Mouse (Mus musculus) heart, adult 8-10 months (tissue): ENCODE results near the gene Notum. TPM values are rescaled to one million over a fixed set of nuclear protein-coding genes. Genes with fewer than 3 reads are reported as not detected.
"Not testable (repeated sequence)": the region's sequence is repeated elsewhere in the genome, so short reads cannot be mapped to it uniquely, and the experiment has no call there.

Experiments
- DNase-seq: peaks from one replicate; pipeline ENCODE4 v3.0.0; 2022; ENCODE audit warnings: low spot score
- total RNA-seq, 4 experiments: library from RNA; stranded (reverse); gene quantifications; 2 replicates each; pipeline ENCODE4 v1.2.4; 2022

The Notum gene
- total RNA-seq, 4 experiments from 2014 or later, result 0.12 to 0.24 (median 0.13) TPM

GRCm38 (mm10) chr11:120675875-120676274, 14.9 kb upstream of the Notum start:
- DNase-seq, result not testable (repeated sequence)

- no peak for DNase-seq
Measured at GRCm38 (mm10) chr11:120673594-120674122, 12.7 kb upstream of the Notum start.

- peak; percentile 91 for DNase-seq
Measured at GRCm38 (mm10) chr11:120672687-120673593, 12.0 kb upstream of the Notum start, which contains the start of gene Aspscr1. TSS of gene Aspscr1 (plus strand) at chr11:120672973.

GRCm38 (mm10) chr11:120666617-120667016, 5.6 kb upstream of the Notum start:
- DNase-seq, result no peak

- DNase-seq, result peak; percentile 75
Measured at GRCm38 (mm10) chr11:120665406-120665805, 4.4 kb upstream of the Notum start.

GRCm38 (mm10) chr11:120663714-120664113, 2.7 kb upstream of the Notum start:
- DNase-seq, result no peak

GRCm38 (mm10) chr11:120662759-120663158, 1.8 kb upstream of the Notum start:
- DNase-seq, result no peak

GRCm38 (mm10) chr11:120660301-120661075, 487 bp downstream of the Notum start:
- no peak for DNase-seq

- DNase-seq, result no peak
Measured at GRCm38 (mm10) chr11:120659509-120660300, 1.3 kb downstream of the Notum start.

GRCm38 (mm10) chr11:120658876-120659410, 2.0 kb downstream of the Notum start:
- DNase-seq, result peak; percentile 66

- no peak for DNase-seq
Measured at GRCm38 (mm10) chr11:120657301-120657700, 3.7 kb downstream of the Notum start.

- DNase-seq, result no peak
Measured at GRCm38 (mm10) chr11:120654741-120655140, 6.2 kb downstream of the Notum start.

GRCm38 (mm10) chr11:120651872-120652271, 9.1 kb downstream of the Notum start:
- DNase-seq, result no peak

- DNase-seq, result no peak
Measured at GRCm38 (mm10) chr11:120648001-120648476, 12.9 kb downstream of the Notum start, which contains the start of gene Myadml2. TSS of gene Myadml2 (minus strand) at chr11:120648158.

GRCm38 (mm10) chr11:120647047-120647830, 13.7 kb downstream of the Notum start:
- no peak for DNase-seq

GRCm38 (mm10) chr11:120643601-120643987, 17.4 kb downstream of the Notum start, which contains the start of gene Pycr1:
TSS of gene Pycr1 (minus strand) at chr11:120643769.
- DNase-seq, result peak; percentile 93

GRCm38 (mm10) chr11:120642939-120643600, 17.9 kb downstream of the Notum start:
- no peak for DNase-seq

GRCm38 (mm10) chr11:120641869-120642268, 19.1 kb downstream of the Notum start:
- no peak for DNase-seq

- DNase-seq, result no peak
Measured at GRCm38 (mm10) chr11:120641255-120641654, 19.7 kb downstream of the Notum start.
